Mouse (Mus musculus) G1E (cell line): ENCODE results near the gene Arpc3. TPM values are rescaled to one million over a fixed set of nuclear protein-coding genes. Genes with fewer than 3 reads are reported as not detected.

ENCODE experiments used
- ATAC-seq: 2 replicates; pipeline ENCODE4 v1.8.0; 2016; ENCODE audit warnings: mild to moderate bottlenecking; ENCODE audit not compliant: insufficient number of reproducible peaks, poor library complexity, low FRiP score, severe bottlenecking; ENCODE audit errors: extremely low read depth
- DNase-seq: peaks from one replicate; pipeline ENCODE4 v3.0.0; 2012; ENCODE audit warnings: low spot score
- H3K27me3 ChIP-seq: 2 replicates; pipeline ENCODE4 v1.6.1; 2012; ENCODE audit warnings: mild to moderate bottlenecking, low read length, inconsistent platforms; ENCODE audit not compliant: insufficient read depth
- H3K36me3 ChIP-seq: replicated peaks from 2 replicates; pipeline ENCODE3; 2012; ENCODE audit warnings: mild to moderate bottlenecking, inconsistent platforms
- H3K4me1 ChIP-seq: 2 replicates; pipeline ENCODE4 v1.6.1; 2012; ENCODE audit warnings: low read depth, low read length, inconsistent platforms, mixed read lengths; ENCODE audit not compliant: insufficient read depth
- H3K4me3 ChIP-seq: 2 replicates; pipeline ENCODE4 v1.5.1; 2012; ENCODE audit warnings: low read depth, mild to moderate bottlenecking, inconsistent platforms, low read length, moderate library complexity, mixed read lengths
- H3K9me3 ChIP-seq: replicated peaks from 2 replicates; pipeline ENCODE4 v1.6.1; 2012; ENCODE audit warnings: inconsistent platforms
- CTCF ChIP-seq: IDR thresholded peaks from 2 replicates; pipeline ENCODE4 v1.5.1; 2012; ENCODE audit warnings: low read depth, low read length, inconsistent platforms, mixed read lengths
- GATA1 ChIP-seq: IDR thresholded peaks from 2 replicates; pipeline ENCODE4 v1.6.1; 2012; ENCODE audit warnings: borderline replicate concordance, low read length, inconsistent platforms, mixed read lengths
- GATA2 ChIP-seq: IDR thresholded peaks from 2 replicates; pipeline ENCODE4 v1.6.1; 2012; ENCODE audit warnings: low read depth, low read length, inconsistent platforms, borderline replicate concordance
- POLR2AphosphoS5 ChIP-seq: IDR thresholded peaks from 2 replicates; pipeline ENCODE4 v1.6.1; 2012; ENCODE audit warnings: low read depth, low read length, inconsistent platforms; ENCODE audit not compliant: insufficient replicate concordance
- TAL1 ChIP-seq: conservative IDR thresholded peaks from 2 replicates; pipeline ENCODE4 v1.6.1; 2012; ENCODE audit warnings: low read depth, low read length, inconsistent platforms, mixed read lengths
- polyA plus RNA-seq: library from polyadenylated mRNA; stranded (reverse); fragments of >175 nt; gene quantifications from 2 replicates; pipeline ENCODE4 v1.2.3, GENCODE M21; 2012
- total RNA-seq, 2 experiments: library from RNA; stranded (forward) in 1 of 2; stranded (reverse) in 1 of 2; fragments of 200-1000 nt in 1 of 2; fragments of >200 nt in 1 of 2; fragmentation: Nextera tagmentation in 1 of 2; gene quantifications; 2 replicates each; pipeline ENCODE4 v1.2.3; 2014 to 2017

The Arpc3 gene
- total and polyA plus RNA-seq, 3 experiments = 47.6 to 715 (median 112) TPM

DNA sequence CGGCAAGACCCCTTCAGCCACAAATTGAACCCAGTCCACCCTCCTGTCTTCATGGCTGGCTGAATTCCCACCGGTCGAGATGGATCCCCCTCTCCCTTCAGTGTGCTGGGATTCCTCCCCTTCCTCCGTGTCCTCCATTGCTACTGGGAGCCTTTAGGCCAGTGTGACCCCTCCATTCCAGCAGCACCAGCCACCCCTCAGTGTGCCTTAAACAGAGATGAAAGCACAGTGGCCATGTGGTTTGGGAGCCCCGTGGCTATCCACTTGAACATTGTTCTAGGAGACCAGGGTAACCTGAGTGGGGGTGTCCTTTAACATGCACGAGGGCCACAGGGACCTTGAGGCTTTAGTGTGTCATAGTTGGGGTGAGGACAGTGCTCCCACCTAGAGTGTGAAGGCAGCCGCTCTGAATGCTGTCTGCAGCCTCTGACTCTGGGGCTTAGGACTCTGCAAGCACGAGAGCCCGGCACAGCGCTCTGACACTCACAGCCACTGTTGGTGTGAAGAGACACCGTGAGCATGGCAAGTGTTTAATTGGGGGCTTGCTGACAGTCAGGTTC is 53.5 kb downstream of the Arpc3 start:
- TF ChIP-seq GATA2 (no peak), TAL1 (no peak), POLR2AphosphoS5 (no peak), CTCF (no peak), GATA1 (no peak)

DNA sequence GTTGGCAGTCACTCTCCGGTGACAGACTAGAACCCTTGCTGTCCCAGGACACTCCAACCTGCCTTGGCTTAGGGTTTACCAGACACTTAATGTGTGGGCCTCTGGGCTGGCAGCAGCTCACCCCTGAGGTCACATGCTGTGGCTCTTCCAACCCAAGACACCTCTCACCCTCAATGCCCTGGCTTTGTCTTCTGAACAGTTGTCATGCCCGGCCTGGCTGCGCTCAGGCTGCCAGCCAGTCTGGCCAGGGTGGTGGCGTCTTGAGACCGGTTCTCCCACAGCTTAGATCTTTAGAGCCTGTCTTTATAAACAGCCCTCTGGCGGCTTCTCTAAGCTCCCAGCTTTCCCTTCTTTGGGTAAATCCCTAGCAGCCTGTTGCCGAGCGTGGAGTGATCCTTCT is 56.2 kb downstream of the Arpc3 start:
- H3K4me1 ChIP-seq = peaks cover 3% of the 10 kb centered on the region; the same call in 1 of the 2 replicates
- DNase-seq (no peak), ATAC-seq (no peak)
- no peaks in the 10 kb centered on the region for H3K27me3 ChIP-seq
- H3K4me3 ChIP-seq = no peak overlapping the region
- peaks cover 86% of the 10 kb centered on the region for H3K36me3 ChIP-seq
- no peaks in the 10 kb centered on the region for H3K9me3 ChIP-seq
- no peak for TF ChIP-seq CTCF
- no peak for TF ChIP-seq GATA2
- TF ChIP-seq GATA1 = no peak
- no peak for TF ChIP-seq POLR2AphosphoS5
- TF ChIP-seq TAL1 = no peak

More for the DNA sequence above, 53.5 kb downstream of the Arpc3 start:
- no peak for DNase-seq
- no peak overlapping the region for H3K4me3 ChIP-seq
- peaks cover 3% of the 10 kb centered on the region; the same call in 1 of the 2 replicates for H3K4me1 ChIP-seq
- H3K27me3 ChIP-seq = no peaks in the 10 kb centered on the region
- peaks cover 92% of the 10 kb centered on the region for H3K36me3 ChIP-seq
- ATAC-seq = no peak
- no peaks in the 10 kb centered on the region for H3K9me3 ChIP-seq

DNA sequence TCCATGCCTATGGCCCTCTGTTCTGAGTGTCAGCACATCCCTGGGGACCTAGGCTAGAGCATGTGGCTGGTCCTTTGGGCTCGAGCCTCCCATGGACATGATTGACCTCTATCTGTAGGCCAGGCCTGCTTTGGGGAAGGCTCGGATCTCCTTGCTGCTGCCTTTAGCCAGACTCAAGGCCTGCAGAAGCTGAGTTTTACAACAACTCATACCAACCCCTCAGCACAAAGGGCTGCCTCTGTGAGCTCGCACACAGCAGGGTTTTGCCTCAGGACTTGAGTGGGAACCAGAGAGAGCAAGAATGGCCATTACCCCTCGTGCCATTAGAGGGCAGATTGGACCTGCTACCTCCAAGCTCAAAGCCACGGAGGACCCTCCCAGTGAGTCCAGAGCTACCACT is 57.2 kb downstream of the Arpc3 start:
- no peak for DNase-seq
- no peak overlapping the region for H3K4me3 ChIP-seq
- TF ChIP-seq GATA2 = no peak
- TF ChIP-seq POLR2AphosphoS5 = no peak; the same call in 1 of the 2 replicates
- no peak for TF ChIP-seq CTCF
- TF ChIP-seq GATA1 = no peak
- TF ChIP-seq TAL1 = no peak
- H3K27me3 ChIP-seq = no peaks in the 10 kb centered on the region
- peaks cover 86% of the 10 kb centered on the region for H3K36me3 ChIP-seq
- no peak for ATAC-seq
- peaks cover 3% of the 10 kb centered on the region; the same call in 1 of the 2 replicates for H3K4me1 ChIP-seq
- no peaks in the 10 kb centered on the region for H3K9me3 ChIP-seq

DNA sequence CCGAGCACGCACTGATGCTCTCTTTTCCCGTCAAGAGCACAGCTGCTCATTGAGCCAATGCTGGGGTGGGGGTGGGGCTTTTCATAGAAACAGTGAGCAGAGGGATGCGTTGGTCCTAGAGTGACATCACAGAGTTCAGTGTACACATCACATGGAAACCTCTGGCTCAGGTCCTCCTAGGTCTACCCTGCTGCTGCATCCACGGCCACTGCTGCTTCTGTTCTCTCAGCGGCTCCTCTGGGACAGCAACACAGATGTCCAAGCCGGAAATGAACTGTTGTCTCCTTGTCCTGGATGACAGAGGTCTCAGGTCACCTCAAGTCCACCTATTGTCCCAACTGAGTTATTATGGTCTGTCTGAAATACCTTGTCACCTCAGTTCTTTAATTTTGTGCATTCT is 58.3 kb downstream of the Arpc3 start:
- H3K4me3 ChIP-seq = no peak overlapping the region
- TF ChIP-seq GATA1 = no peak
- no peak for TF ChIP-seq TAL1
- no peak for TF ChIP-seq CTCF
- no peak for TF ChIP-seq POLR2AphosphoS5
- TF ChIP-seq GATA2 = no peak
- no peaks in the 10 kb centered on the region for H3K27me3 ChIP-seq
- DNase-seq (no peak), ATAC-seq (no peak)
- no peaks in the 10 kb centered on the region for H3K9me3 ChIP-seq
- H3K36me3 ChIP-seq = peaks cover 86% of the 10 kb centered on the region
- peaks cover 3% of the 10 kb centered on the region; the same call in 1 of the 2 replicates for H3K4me1 ChIP-seq

DNA sequence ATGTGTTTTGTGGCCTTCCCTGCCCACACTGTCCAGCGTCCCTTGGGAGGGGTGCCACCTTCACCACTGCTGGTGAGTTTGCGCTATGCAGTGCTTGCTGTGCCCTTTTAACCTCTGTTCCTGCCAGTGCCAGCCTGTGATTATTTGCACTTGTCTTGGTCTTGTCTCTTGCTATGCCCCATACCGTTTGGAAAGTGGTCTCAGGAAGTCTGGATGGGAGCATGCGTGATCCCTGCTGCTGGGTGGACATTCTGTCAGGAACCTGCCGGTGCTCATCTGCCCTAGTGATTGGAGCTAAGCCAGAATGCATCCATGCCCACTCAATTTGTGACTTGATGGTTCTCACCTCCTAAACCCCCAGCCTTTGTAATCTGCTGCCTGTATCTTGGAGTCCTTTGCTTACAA is 59.2 kb downstream of the Arpc3 start:
- Histone ChIP-seq H3K4me1 (no peaks in the 10 kb centered on the region; the same call in 1 of the 2 replicates), H3K27me3 (no peaks in the 10 kb centered on the region), H3K9me3 (no peaks in the 10 kb centered on the region), H3K36me3 (peaks cover 86% of the 10 kb centered on the region), H3K4me3 (no peak overlapping the region)
- 0 out of 2 replicates have a peak, but pooled peaks have one; percentile 18 for TF ChIP-seq POLR2AphosphoS5
- no peak for TF ChIP-seq TAL1
- ATAC-seq (no peak), DNase-seq (no peak)

DNA sequence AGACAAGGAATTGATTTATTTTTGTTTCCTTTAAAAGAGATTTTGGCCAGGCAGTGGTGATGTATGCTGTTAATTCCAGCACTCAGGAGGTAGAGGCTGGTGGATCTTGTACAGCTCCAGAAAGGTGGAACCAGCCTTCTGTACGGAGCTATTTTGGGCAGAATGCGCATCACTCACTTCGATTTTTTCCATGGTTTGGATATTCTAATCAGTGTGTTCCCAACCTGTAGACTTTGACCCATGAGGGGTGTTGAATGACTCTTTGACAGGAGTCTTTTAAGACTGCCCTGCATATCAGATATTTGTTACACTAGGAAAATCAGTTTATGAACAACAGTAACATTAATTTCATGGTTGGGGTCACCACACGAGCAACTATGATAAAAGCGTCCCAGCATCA is 59.6 kb downstream of the Arpc3 start:
- DNase-seq (no peak), ATAC-seq (no peak)
- Histone ChIP-seq H3K4me1 (no peaks in the 10 kb centered on the region), H3K4me3 (no peak overlapping the region), H3K9me3 (no peaks in the 10 kb centered on the region), H3K36me3 (peaks cover 86% of the 10 kb centered on the region), H3K27me3 (no peaks in the 10 kb centered on the region)
- TF ChIP-seq GATA1 = no peak
- no peak for TF ChIP-seq CTCF
- TF ChIP-seq GATA2 = no peak
- no peak for TF ChIP-seq TAL1

DNA sequence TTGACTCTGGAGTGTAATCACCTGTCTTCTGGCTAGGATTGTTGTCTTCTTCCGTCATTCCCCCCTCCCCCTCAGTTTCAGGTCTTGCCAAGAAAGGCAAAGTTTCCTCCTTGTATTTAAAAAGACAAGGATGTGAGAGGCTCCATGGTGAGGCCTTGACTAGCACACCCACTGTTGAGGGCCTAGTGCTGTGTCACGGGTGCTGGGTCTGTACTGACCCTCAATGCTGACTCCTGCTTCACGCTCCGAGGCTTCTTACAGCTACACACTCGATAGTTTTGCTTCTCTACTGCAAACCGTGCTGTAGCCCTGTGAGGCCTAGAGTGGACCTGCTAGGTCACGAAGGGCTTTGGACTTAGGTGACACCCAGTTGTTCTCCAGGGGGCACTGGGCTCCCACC is 60.5 kb downstream of the Arpc3 start:
- Histone ChIP-seq H3K4me3 (no peak overlapping the region), H3K36me3 (peaks cover 86% of the 10 kb centered on the region), H3K9me3 (no peaks in the 10 kb centered on the region), H3K27me3 (no peaks in the 10 kb centered on the region), H3K4me1 (no peaks in the 10 kb centered on the region)
- DNase-seq (no peak), ATAC-seq (no peak)
- TF ChIP-seq CTCF (no peak), POLR2AphosphoS5 (0 out of 2 replicates have a peak, but pooled peaks have one; percentile 23), GATA1 (no peak), GATA2 (no peak), TAL1 (no peak)
